Mouse (Mus musculus) MEL (cell line): ENCODE data around the gene Ncmap. TPM values are rescaled to one million over a fixed set of nuclear protein-coding genes. Genes with fewer than 3 reads are reported as not detected.

Experiments used
- DNase-seq: peaks from one replicate; pipeline ENCODE4 v3.0.0; 2011; ENCODE audit warnings: low read depth, low spot score
- H3K27ac ChIP-seq: 2 replicates; pipeline ENCODE4 v1.5.1; 2012; ENCODE audit warnings: low read depth, mild to moderate bottlenecking, control low read depth, low read length, moderate library complexity; ENCODE audit not compliant: control insufficient read depth
- H3K27me3 ChIP-seq, 2 experiments: fragments of 150-350 bp in 1 of 2; sonication (generic) in 1 of 2; 2 replicates each; pipeline ENCODE4 v1.6.1; 2012; ENCODE audit warnings: low read length in 2 of 2, mild to moderate bottlenecking in 2 of 2, improper control_type of control experiment in 1 of 2, moderate library complexity in 1 of 2; ENCODE audit not compliant: insufficient read depth in 2 of 2, control insufficient read depth in 1 of 2
- H3K36me3 ChIP-seq, 2 experiments: 2 replicates each; pipeline ENCODE4 v1.6.1; 2012 to 2014; ENCODE audit warnings: low read length in 2 of 2, improper control_type of control experiment in 1 of 2, inconsistent platforms in 1 of 2, mild to moderate bottlenecking in 1 of 2; ENCODE audit not compliant: insufficient read depth in 2 of 2, control insufficient read depth in 1 of 2
- H3K4me1 ChIP-seq, 2 experiments: fragments of 150-350 bp in 1 of 2; sonication (generic) in 1 of 2; 2 replicates each; pipeline ENCODE4 v1.6.1; 2012; ENCODE audit warnings: low read length in 2 of 2, improper control_type of control experiment in 1 of 2, mild to moderate bottlenecking in 1 of 2; ENCODE audit not compliant: insufficient read depth in 2 of 2, control insufficient read depth in 1 of 2
- H3K4me3 ChIP-seq, 2 experiments: fragments of 150-350 bp in 1 of 2; sonication (generic) in 1 of 2; 2 replicates each; pipeline ENCODE4 v1.5.1; 2012; ENCODE audit warnings: low read depth in 2 of 2, low read length in 2 of 2, mild to moderate bottlenecking in 2 of 2, moderate library complexity in 2 of 2, control low read depth in 1 of 2, improper control_type of control experiment in 1 of 2; ENCODE audit not compliant: control insufficient read depth in 1 of 2, insufficient read depth in 1 of 2
- H3K79me2 ChIP-seq: 2 replicates; pipeline ENCODE4 v1.6.1; 2012; ENCODE audit warnings: mild to moderate bottlenecking, low read length, moderate library complexity; ENCODE audit not compliant: control insufficient read depth, poor library complexity, insufficient read depth
- H3K9ac ChIP-seq: 2 replicates; pipeline ENCODE4 v1.6.1; 2012; ENCODE audit warnings: low read depth, mild to moderate bottlenecking, control low read depth, low read length, moderate library complexity; ENCODE audit not compliant: control insufficient read depth, poor library complexity, severe bottlenecking
- H3K9me3 ChIP-seq: fragments of 150-350 bp; sonication (generic); replicated peaks from 2 replicates; pipeline ENCODE4 v1.6.1; 2012; ENCODE audit warnings: mild to moderate bottlenecking, low read length, improper control_type of control experiment, moderate library complexity; ENCODE audit not compliant: insufficient read depth
- E2F4 ChIP-seq: IDR thresholded peaks from 2 replicates; pipeline ENCODE4 v1.6.1; 2011; ENCODE audit warnings: low read depth, low read length, improper control_type of control experiment, borderline replicate concordance
- EP300 ChIP-seq, 2 experiments: IDR thresholded peaks; 2 replicates each; pipeline ENCODE4 v1.6.1; 2011; ENCODE audit warnings: improper control_type of control experiment in 2 of 2, low read length in 2 of 2, low read depth in 1 of 2, mild to moderate bottlenecking in 1 of 2
- ETS1 ChIP-seq: IDR thresholded peaks from 2 replicates; pipeline ENCODE4 v1.6.1; 2012; ENCODE audit warnings: low read depth, mild to moderate bottlenecking, inconsistent platforms, low read length, improper control_type of control experiment, moderate library complexity
- GATA1 ChIP-seq: IDR thresholded peaks from 2 replicates; pipeline ENCODE4 v1.6.1; 2011; ENCODE audit warnings: low read depth, low read length, improper control_type of control experiment
- JUND ChIP-seq: IDR thresholded peaks from 2 replicates; pipeline ENCODE4 v1.6.1; 2011; ENCODE audit warnings: low read depth, mild to moderate bottlenecking, improper control_type of control experiment, low read length
- KAT2A ChIP-seq: conservative IDR thresholded peaks from 2 replicates; pipeline ENCODE4 v1.6.1; 2012; ENCODE audit warnings: low read depth, low read length, improper control_type of control experiment, inconsistent platforms
- POLR2A ChIP-seq, 2 experiments: IDR thresholded peaks; 2 replicates each; pipeline ENCODE4 v1.6.1; 2011 to 2012; ENCODE audit warnings: low read length in 2 of 2, mild to moderate bottlenecking in 2 of 2, control low read depth in 1 of 2, improper control_type of control experiment in 1 of 2, low read depth in 1 of 2, moderate library complexity in 1 of 2; ENCODE audit not compliant: control insufficient read depth in 1 of 2, insufficient read depth in 1 of 2, poor library complexity in 1 of 2
- POLR2AphosphoS5 ChIP-seq: IDR thresholded peaks from 2 replicates; pipeline ENCODE4 v1.6.1; 2012; ENCODE audit warnings: low read depth, borderline replicate concordance, mild to moderate bottlenecking, inconsistent platforms, low read length, moderate library complexity, mixed read lengths
- UBTF ChIP-seq: IDR thresholded peaks from 2 replicates; pipeline ENCODE4 v1.6.1; 2012; ENCODE audit warnings: low read depth, mild to moderate bottlenecking, inconsistent platforms, low read length, improper control_type of control experiment, moderate library complexity, borderline replicate concordance; ENCODE audit not compliant: insufficient read depth
- USF1 ChIP-seq: IDR thresholded peaks from 2 replicates; pipeline ENCODE4 v1.6.1; 2014; ENCODE audit warnings: low read depth, mild to moderate bottlenecking, inconsistent platforms, low read length, improper control_type of control experiment, moderate library complexity
- ZKSCAN1 ChIP-seq: IDR thresholded peaks from 2 replicates; pipeline ENCODE4 v1.6.1; 2012; ENCODE audit warnings: low read depth, mild to moderate bottlenecking, inconsistent platforms, low read length, improper control_type of control experiment, moderate library complexity
- ZMIZ1 ChIP-seq: IDR thresholded peaks from 2 replicates; pipeline ENCODE4 v1.6.1; 2012; ENCODE audit warnings: low read depth, mild to moderate bottlenecking, inconsistent platforms, low read length, improper control_type of control experiment, moderate library complexity
- ZNF384 ChIP-seq: IDR thresholded peaks from 2 replicates; pipeline ENCODE4 v1.6.1; 2012; ENCODE audit warnings: low read depth, mild to moderate bottlenecking, inconsistent platforms, low read length, improper control_type of control experiment
- polyA plus RNA-seq, 2 experiments: library from polyadenylated mRNA; stranded (reverse) in 1 of 2; unstranded in 1 of 2; fragments of >175 nt in 1 of 2; fragments of >200 nt in 1 of 2; gene quantifications; 2 replicates each; pipeline versions ENCODE4 v1.2.1 to v1.2.4; 2012; ENCODE audit warnings: low replicate concordance in 2 of 2, low read depth in 1 of 2; ENCODE audit not compliant: insufficient read length in 2 of 2, insufficient read depth in 1 of 2, missing spikeins in 1 of 2
- total RNA-seq: library from RNA; depleted of rRNA; stranded (reverse); fragments of 300-350 nt; gene quantifications from 2 replicates; pipeline ENCODE4 v1.2.3, GENCODE M21; 2012

Gene Ncmap
- total and polyA plus RNA-seq, 3 experiments: 0.08 to 0.22 TPM; not detected in 1

DNA sequence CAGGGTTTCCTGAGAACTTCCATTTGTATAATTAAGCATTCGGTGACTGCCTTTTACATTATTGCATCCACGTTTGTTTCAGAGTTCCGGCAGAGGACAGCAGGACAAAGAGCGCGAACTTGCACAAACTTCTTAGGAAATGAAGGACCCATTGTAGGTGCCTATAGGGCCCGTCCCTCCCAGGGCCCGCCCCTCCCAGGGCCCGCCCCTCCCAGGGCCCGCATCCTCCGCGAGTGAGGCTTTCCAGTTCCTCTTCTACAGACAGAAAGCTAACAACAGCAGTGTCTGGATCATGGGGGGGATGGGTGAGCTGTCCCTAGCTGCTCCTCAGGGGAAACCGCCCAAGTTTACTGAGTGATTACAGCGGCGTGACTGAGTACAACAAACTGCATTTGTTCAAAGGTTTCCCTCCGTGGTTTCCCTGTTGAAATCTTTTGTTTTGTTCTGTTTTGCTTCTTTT, 41.2 kb upstream of the Ncmap start (continued):
- TF ChIP-seq POLR2AphosphoS5 (no peak), UBTF (no peak), E2F4 (peak; percentile 83), KAT2A (no peak), USF1 (no peak), JUND (no peak)
- TF ChIP-seq, all 39 proteins: peak for 13

DNA sequence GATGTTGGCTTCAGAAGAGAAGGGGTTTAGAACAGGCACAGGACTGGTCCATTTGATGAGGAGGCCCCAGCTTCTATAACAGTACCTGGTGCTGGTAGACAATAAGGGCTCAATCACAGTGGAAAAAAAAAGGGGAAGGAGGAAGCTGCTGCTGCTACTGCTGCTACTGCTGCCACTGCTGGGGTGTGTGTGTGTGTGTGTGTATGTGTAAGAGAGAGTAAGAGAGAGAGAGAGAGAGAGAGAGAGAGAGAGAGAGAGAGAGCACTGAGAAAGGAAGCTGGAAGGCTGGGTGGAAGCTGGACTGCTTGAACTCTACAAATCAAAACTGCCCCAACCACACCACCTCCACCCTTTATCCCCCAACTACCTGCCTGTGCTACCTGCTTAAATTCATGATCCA, 39.9 kb upstream of the Ncmap start:
- TF ChIP-seq ZKSCAN1: no peak
- TF ChIP-seq EP300 (IDR thresholded peaks at IDR 0.05; ENCODE audit: low read depth in 1 of 2, low read length in 2 of 2): 0 out of 4 replicates have a peak, but pooled peaks have one; percentile 12 to 17
- TF ChIP-seq ZNF384: peak; percentile 87
- TF ChIP-seq ETS1: 0 out of 2 replicates have a peak, but pooled peaks have one; percentile 27
- TF ChIP-seq JUND: peak; percentile 98
- Histone ChIP-seq H3K9me3 (no peaks in the 10 kb centered on the region), H3K4me3 (no peak overlapping the region), H3K36me3 (peaks cover 0 to 16% of the 10 kb centered on the region in 2 experiments; a peak in 2 of 4 replicates), H3K27ac (no peak overlapping the region; the same call in 1 of the 2 replicates), H3K4me1 (peaks cover 14 to 28% of the 10 kb centered on the region in 2 experiments), H3K9ac (no peak overlapping the region), H3K79me2 (peaks cover 7% of the 10 kb centered on the region; the same call in 1 of the 2 replicates), H3K27me3 (no peaks in the 10 kb centered on the region)
- peak; percentile 77 for DNase-seq

DNA sequence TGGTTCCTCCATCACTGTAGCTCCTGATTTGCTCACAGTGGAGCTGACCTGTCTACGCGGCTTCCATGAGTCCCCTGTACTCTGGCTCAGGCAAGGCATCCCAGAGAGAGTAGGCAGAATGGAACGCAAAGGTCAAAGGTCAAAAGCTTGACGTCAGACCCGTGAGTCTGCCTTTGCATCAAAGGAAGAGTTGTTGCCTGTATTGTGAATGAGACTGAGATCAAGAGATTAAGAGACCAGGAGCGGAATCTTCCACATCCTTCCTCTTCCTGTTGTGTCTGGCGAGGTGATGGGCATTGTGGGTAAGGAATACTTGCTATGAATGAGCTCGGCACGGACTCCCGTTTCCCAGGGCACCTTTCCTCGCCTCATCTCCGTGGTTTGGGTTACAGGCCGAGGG, 38.3 kb upstream of the Ncmap start:
- no peaks in the 10 kb centered on the region for H3K27me3 ChIP-seq
- H3K4me1 ChIP-seq: peaks cover 9 to 25% of the 10 kb centered on the region in 2 experiments; a peak in 3 of 4 replicates
- DNase-seq: no peak
- H3K79me2 ChIP-seq: peaks cover 7% of the 10 kb centered on the region; the same call in 1 of the 2 replicates
- no peak overlapping the region for H3K27ac ChIP-seq
- no peak overlapping the region for H3K9ac ChIP-seq
- H3K36me3 ChIP-seq: peaks cover 0 to 17% of the 10 kb centered on the region in 2 experiments; a peak in 2 of 4 replicates
- TF ChIP-seq KAT2A: no peak
- TF ChIP-seq, all 39 proteins: peak for 0
- Histone ChIP-seq H3K4me3 (no peak overlapping the region), H3K9me3 (no peaks in the 10 kb centered on the region)

GRCm38 (mm10) chr4:135434395-135434789, 36.4 kb upstream of the Ncmap start:
- no peak for DNase-seq
- H3K79me2 ChIP-seq: peaks cover 7% of the 10 kb centered on the region; the same call in 1 of the 2 replicates
- no peaks in the 10 kb centered on the region for H3K27me3 ChIP-seq
- TF ChIP-seq ZMIZ1: 0 out of 2 replicates have a peak, but pooled peaks have one; percentile 7
- TF ChIP-seq GATA1: peak; percentile 50; the same call in 1 of the 2 replicates
- TF ChIP-seq POLR2A (IDR thresholded peaks at IDR 0.05; ENCODE audit: control insufficient read depth in 1 of 2, insufficient read depth in 1 of 2, low read depth in 1 of 2, low read length in 2 of 2, poor library complexity in 1 of 2): no peak
- TF ChIP-seq ETS1: peak; percentile 2; the same call in 1 of the 2 replicates
- H3K27ac ChIP-seq: peak overlapping the region; percentile 82
- no peaks in the 10 kb centered on the region for H3K9me3 ChIP-seq
- H3K36me3 ChIP-seq: peaks cover 0 to 25% of the 10 kb centered on the region in 2 experiments; a peak in 2 of 4 replicates
- peak overlapping the region; percentile 94 for H3K9ac ChIP-seq
- peaks cover 10 to 30% of the 10 kb centered on the region in 2 experiments for H3K4me1 ChIP-seq
- peak overlapping the region; percentile 89 to 95 for H3K4me3 ChIP-seq
